Mouse (Mus musculus) megakaryocyte, embryonic 14.5 days (primary cell): ENCODE measurements at regions not wholly inside any gene's neighbourhood (a gene's known extent, or its start where the extent isn't known, plus 50 kb on each side); places are given as distances from the start of the nearest gene placed in this dataset.

Source experiments
- H3K27me3 ChIP-seq: replicated peaks from 2 replicates; pipeline ENCODE3; 2012; ENCODE audit warnings: inconsistent platforms
- H3K36me3 ChIP-seq: replicated peaks from 2 replicates; pipeline ENCODE3; 2012; ENCODE audit warnings: low read length, inconsistent platforms, mixed read lengths
- H3K4me1 ChIP-seq: 2 replicates; pipeline ENCODE4 v1.6.1; 2012; ENCODE audit warnings: inconsistent platforms
- H3K4me3 ChIP-seq: replicated peaks from 2 replicates; pipeline ENCODE3; 2012; ENCODE audit warnings: moderate library complexity, mild to moderate bottlenecking, inconsistent platforms
- H3K9me3 ChIP-seq: 2 replicates; pipeline ENCODE4 v1.6.1; 2012; ENCODE audit warnings: inconsistent platforms
- FLI1 ChIP-seq: IDR thresholded peaks from 2 replicates; pipeline ENCODE4 v1.6.1; 2012; ENCODE audit warnings: low read length, inconsistent platforms, mixed read lengths
- GATA1 ChIP-seq: IDR thresholded peaks from 3 replicates; pipeline ENCODE4 v1.6.1; 2012; ENCODE audit warnings: mixed read lengths, low read length, inconsistent platforms, borderline replicate concordance

DNA sequence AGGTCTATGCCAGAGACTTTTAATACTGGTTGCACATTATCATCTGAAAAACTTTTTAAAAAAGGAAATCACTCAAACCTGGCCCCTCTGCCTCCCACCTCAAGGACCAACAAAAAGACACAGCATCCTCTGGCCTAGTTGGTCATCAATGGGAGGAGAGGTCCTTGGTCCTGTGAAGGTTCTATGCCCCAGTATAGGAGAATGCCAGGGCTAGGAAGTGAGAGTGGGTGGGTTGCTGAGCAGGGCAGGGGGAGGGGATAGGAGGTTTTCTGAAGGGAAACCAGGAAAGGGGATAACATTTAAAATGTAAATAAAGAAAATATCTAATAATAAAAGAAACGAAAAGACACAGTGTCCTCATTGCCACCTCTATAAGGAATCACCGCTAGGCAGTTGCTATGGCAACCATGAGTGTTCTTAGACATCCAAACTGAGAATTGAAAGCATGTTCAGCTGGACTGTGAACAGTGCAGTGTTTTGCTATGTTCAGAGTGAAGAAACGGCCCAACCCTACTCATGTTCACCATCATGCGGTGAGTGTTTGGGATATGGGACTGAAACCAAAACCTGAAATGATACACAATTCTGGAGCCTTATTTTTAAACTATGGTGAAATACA lies 82.5 kb upstream of the 4933402D24Rik start:
- no peaks in the 10 kb centered on the region for H3K36me3 ChIP-seq
- H3K4me3 ChIP-seq = no peak overlapping the region
- peaks cover 5% of the 10 kb centered on the region for H3K4me1 ChIP-seq
- TF ChIP-seq GATA1 (no peak), FLI1 (no peak)
- no peaks in the 10 kb centered on the region for H3K27me3 ChIP-seq
- H3K9me3 ChIP-seq = no peaks in the 10 kb centered on the region

GRCm38 (mm10) chr1:63850262-63850661 lies 81.2 kb upstream of the 4933402D24Rik start:
- H3K4me1 ChIP-seq = peaks cover 5% of the 10 kb centered on the region
- H3K27me3 ChIP-seq = no peaks in the 10 kb centered on the region
- H3K4me3 ChIP-seq = no peak overlapping the region
- no peaks in the 10 kb centered on the region for H3K36me3 ChIP-seq
- TF ChIP-seq FLI1 (no peak), GATA1 (no peak)
- H3K9me3 ChIP-seq = no peaks in the 10 kb centered on the region

DNA sequence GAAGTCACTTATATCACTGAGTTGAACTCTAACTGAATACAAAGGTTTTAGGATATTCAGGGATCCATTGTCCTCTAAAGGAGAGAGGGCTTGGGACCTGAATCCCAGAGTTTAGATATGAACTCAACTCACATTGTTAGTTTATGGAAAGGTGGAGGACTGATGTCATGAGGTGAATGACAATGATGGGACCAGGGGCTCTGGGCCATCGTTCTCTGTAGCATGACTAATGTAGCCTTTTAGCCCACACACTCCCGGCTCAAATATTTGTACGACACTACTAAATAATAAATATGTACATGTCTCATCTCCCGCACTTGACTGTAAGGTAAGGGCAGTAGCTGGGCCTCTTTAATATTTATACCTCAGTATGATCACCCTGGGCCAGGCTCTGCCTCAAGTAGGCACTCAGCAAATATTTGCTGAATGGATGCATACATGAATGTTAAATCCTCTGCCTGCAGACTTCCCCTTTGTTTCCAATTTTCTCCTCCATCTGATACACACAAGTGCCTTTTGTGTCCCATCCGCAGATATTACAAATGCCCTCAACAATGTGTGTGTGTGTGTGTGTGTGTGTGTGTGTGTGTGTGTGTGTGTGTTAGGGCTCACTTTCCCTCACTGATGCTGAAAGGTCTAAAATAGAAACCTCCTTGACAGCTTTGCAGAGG lies 59.2 kb upstream of the 4933402D24Rik start:
- Histone ChIP-seq H3K4me1 (no peaks in the 10 kb centered on the region), H3K36me3 (no peaks in the 10 kb centered on the region), H3K27me3 (no peaks in the 10 kb centered on the region), H3K9me3 (no peaks in the 10 kb centered on the region), H3K4me3 (no peak overlapping the region)
- no peak for TF ChIP-seq GATA1
- TF ChIP-seq FLI1 = no peak

DNA sequence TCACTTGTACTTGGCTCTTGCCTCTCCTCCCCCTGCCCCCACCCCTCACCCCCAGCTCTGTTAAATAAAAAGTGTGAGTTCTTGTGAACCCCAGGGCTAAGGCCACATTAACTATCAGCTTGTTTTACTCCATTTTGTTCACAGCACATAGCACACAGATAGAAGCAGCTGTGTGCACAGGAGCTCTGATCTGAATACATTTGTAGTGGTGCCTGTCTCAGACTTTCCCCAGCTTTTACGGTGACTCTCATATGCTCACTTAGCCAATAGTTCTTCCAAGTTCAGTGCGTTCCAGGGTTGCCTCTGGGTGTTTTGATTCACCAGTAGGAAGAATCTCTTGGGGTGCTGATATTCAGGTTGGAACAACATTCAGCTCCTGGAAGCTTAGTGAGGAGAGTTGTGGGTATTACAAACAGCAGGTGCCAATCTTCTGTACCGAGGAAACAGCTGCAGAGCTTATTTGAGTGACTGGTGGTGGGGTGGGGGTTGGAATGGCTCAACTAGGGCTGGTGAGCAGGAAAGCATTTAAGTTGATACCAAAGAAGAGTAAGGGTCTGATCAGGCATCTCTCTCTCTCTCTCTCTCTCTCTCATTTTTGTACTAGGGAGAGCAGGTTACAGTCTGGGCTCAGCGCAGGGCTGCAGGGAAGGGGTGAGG lies 51.7 kb upstream of the 4933402D24Rik start:
- Histone ChIP-seq H3K27me3 (peaks cover 4% of the 10 kb centered on the region), H3K4me1 (no peaks in the 10 kb centered on the region), H3K36me3 (no peaks in the 10 kb centered on the region), H3K4me3 (no peak overlapping the region), H3K9me3 (no peaks in the 10 kb centered on the region)
- no peak for TF ChIP-seq GATA1
- TF ChIP-seq FLI1 = no peak

DNA sequence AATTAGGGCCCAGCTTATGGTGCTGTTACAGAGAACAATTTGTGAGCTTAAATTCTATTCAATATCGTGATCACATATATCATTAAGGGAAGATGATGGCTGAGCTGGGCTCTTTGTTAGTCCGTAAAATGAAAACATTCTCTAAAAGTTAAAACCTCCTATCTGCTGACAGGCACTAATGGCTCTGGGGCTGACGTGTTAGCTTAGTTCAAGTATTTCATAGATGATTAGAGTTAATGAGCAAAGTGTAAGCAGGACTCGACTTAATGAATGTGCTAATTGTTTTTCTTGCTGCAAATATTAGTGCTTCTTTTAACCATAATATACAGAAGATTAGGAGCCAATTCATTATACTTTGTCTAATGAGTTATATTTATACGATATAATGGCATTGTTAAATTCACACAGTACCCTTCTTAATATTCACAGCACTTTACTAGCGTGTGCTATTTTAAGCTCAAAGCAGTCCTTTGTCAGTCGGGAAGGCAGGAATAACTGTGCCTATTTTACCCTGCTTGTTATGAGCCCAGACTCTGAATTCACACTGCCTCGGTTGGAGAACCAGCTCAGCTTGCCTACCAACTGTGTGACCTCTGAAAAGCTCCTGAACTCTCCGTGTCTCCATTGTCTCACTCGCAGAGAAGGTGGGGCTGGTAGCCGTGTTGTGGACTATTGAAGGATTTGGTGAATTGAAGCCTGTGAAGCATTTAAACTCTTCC lies 50.6 kb upstream of the 4933402D24Rik start:
- H3K36me3 ChIP-seq = no peaks in the 10 kb centered on the region
- peaks cover 4% of the 10 kb centered on the region for H3K27me3 ChIP-seq
- H3K4me3 ChIP-seq = no peak overlapping the region
- H3K4me1 ChIP-seq = no peaks in the 10 kb centered on the region
- H3K9me3 ChIP-seq = no peaks in the 10 kb centered on the region
- no peak for TF ChIP-seq FLI1
